Mouse (Mus musculus) neural tube, embryonic 12.5 days (tissue): ENCODE data around the gene Tcl1. TPM values are rescaled to one million over a fixed set of nuclear protein-coding genes. Genes with fewer than 3 reads are reported as not detected.

ENCODE experiments used
- polyA plus RNA-seq: library from polyadenylated mRNA; unstranded; fragments of >200 nt; fragmentation: Nextera tagmentation; extraction: Ambion mirVana; gene quantifications from 2 replicates; pipeline ENCODE4 v1.2.1, GENCODE M21; 2016

Tcl1 gene
- polyA plus RNA-seq, 1 experiment from 2014 or later = not detected

Other genes with a start within 250 kb of the Tcl1 start
- 0.06 and 0.17 TPM in 2 replicates for gene Syne3, start 213.0 kb downstream of the Tcl1 start, polyA plus RNA-seq
- gene Glrx5, start 190.1 kb downstream of the Tcl1 start, polyA plus RNA-seq = 184 and 189 TPM in 2 replicates
- not detected in 2 replicates for gene Tcl1b2, start 76.8 kb downstream of the Tcl1 start, polyA plus RNA-seq
- gene Tcl1b1, start 63.1 kb downstream of the Tcl1 start, polyA plus RNA-seq = not detected in 2 replicates
- not detected in 2 replicates for gene Tcl1b5, start 46.4 kb downstream of the Tcl1 start, polyA plus RNA-seq
- gene Tcl1b3, start 31.8 kb downstream of the Tcl1 start, polyA plus RNA-seq = not detected in 2 replicates
- gene Tcl1b4, start 20.8 kb downstream of the Tcl1 start, polyA plus RNA-seq = not detected in 2 replicates
- gene Tunar, start 111.1 kb upstream of the Tcl1 start, polyA plus RNA-seq = 2.1 and 2.5 TPM in 2 replicates
- gene D430019H16Rik, start 231.1 kb upstream of the Tcl1 start, polyA plus RNA-seq = 6.9 and 8.4 TPM in 2 replicates